Mouse (Mus musculus) 416B (cell line): ENCODE results near the gene Sh3bgr.

Experiments used
- DNase-seq: peaks from one replicate; pipeline ENCODE4 v3.0.0; 2011; ENCODE audit warnings: low read depth

Gene Sh3bgr

GRCm38 (mm10) chr16:96199913-96200701 is at the start of gene Sh3bgr:
TSS of gene Sh3bgr (plus strand) at chr16:96200450.
- no peak for DNase-seq

GRCm38 (mm10) chr16:96150995-96151394 is 49.3 kb upstream of the Sh3bgr start:
- peak; percentile 26 for DNase-seq

DNA sequence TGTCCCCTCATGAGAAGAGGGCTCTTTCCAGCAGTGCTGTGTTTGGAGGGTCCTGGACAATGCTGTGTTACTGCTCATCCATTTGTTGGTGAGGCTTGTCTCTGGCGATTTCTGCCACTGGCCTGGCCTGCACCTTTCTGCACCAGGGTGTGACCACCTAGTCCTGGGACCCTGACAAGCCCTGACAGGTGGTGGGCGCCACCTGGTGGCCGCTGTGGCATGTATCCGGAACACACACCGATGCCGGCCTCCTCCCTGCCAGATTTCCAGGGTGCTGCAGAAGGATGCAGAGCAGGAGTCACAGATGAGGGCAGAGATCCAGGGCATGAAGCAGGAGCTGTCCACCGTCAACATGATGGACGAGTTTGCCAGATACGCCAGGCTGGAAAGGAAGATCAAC is 48.7 kb upstream of the Sh3bgr start:
- peak; percentile 36 for DNase-seq

GRCm38 (mm10) chr16:96154476-96154875 is 45.8 kb upstream of the Sh3bgr start:
- no peak for DNase-seq

DNA sequence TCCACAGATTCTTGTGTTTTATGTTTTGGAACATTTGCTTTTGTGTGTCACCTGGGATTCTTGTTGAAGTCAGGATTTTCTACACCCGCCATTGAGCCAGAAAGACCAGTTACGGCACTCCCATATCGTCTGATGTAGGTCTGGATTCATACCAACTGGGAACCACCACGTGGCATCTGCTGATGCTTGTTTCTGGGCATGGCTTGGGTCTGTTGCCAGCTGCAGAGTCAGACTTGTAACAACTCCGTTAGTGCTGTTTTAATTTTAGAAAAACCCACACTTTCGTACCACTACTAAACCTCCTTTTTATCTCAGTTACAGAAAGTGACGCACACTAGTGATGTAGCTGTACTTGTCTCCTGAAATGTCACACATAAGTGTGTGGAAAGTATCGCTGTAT is 44.2 kb upstream of the Sh3bgr start:
- no peak for DNase-seq

DNA sequence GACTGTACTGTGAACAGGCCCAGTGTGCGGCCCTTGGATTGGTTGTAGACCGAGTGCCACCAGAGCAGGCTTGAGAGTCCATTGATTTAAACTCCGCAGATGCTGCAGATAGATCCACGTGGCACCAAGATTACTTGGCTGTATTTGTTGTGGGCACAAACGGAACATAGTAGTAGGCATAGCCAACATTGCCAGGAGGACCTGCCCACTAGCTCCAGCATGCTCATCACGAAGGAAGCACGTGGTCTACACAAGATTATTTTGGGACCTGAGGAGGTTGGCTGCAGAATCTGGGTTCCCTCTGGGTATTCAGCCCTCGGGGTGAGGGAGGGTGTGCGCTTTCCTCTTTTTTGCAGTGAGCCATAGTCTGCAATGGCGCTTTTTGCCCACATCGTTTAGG is 43.1 kb upstream of the Sh3bgr start:
- no peak for DNase-seq

GRCm38 (mm10) chr16:96158511-96159080 is 41.7 kb upstream of the Sh3bgr start:
- DNase-seq = no peak

DNA sequence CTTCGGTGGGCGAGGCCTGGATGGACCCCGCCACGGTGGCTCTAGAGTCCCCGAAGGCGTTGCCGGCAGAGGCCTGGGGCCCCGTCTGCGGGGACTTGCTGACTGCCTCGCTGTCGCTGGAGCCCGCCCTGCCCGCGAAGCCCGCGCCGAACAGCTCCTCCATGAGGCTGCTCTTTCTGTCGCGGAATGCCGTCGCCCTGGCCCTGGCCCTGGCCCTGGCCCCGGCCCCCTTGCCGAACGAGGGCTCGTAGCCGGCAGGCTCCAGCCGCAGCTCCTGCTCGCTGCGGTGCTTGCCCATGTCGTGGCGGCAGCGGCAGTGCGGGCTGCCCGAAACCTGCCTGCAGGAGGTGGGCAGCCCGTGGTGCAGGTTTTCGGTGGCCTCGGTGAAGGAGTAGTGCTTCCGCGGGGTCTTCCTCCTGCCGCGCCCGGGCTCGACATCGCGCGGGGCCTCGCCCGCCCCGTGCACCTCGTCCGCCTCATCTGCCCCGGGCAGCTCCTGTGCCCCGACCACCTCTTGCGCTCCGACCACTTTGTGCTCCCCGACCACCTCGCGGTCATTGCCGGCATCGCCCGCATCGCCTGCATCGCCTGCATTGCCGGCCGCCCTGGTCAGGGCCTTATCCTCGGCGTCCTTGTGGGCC is 41.0 kb upstream of the Sh3bgr start:
- DNase-seq = no peak

DNA sequence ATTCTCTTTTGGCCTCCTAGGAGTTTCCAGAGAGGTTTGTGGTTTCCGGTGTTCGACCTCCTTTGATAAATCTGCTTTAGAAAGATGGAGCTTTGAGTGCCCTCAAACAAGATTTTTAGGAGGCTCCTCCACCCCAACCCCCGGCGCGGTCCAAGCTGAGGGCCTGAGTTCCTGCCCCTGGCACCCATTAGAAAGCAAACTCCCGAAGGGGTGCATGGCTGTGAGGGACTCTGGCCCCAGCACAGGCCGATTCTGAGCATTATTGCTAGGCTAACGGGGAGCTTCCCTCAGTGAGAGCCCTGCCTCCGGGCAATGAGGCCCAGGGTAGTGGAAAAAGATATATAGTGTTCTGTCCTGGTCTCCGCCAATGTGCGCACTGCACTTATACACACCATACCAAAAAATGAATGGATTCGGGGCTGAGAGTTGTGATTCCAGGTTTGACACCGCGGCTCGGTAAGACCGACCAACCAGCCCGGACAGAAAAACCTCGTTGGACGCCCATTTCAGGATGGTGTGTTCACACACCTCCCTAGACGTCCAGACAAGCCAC is 40.4 kb upstream of the Sh3bgr start:
- DNase-seq = no peak

- DNase-seq = no peak
Measured at GRCm38 (mm10) chr16:96160927-96161326, 39.3 kb upstream of the Sh3bgr start.

DNA sequence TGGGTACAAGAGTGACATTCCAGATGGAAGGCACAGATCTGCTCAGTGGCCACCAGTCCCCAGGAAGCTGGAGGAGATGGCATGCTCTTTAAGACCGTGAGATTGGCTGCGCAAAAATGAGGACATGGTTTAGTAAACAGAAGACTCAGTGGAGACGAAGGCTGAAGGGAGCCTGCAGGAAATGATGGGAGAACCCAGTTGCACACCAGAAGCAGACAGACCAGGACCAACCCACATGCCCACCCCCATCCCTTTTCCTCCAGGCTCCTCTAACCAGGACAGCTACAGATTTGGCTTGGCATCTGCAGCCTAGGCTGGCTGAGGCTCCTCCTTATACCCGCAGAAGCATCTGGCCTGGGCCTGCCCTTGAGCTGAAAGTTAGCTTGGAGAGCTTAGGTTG is 38.9 kb upstream of the Sh3bgr start:
- DNase-seq = no peak

DNA sequence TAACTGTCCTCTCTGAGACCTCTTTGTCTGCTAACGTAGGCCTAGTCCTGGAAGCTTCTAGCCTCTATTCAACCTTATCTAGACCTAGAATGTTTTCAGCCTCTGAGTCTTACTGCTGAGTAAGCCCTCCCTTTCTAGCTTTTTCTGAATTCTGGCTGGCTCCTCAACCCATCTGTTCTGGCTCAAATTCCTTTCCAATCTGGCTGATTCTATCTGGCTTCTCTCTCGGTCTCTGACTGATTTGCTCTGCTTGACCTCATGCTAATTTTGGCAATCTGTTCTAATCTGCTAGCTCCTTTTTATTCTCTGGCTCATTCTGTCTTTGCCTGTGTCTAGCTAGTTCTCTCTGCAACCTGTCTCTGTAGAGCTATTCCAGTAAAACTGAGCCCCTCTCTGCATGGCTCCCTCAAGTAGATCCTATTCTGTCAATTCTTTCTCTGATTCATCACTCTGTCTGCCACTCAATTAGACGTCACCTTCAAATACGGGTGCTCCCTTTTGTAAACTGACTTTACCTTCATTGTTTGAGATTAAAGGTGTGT is 34.5 kb upstream of the Sh3bgr start:
- no peak for DNase-seq

DNA sequence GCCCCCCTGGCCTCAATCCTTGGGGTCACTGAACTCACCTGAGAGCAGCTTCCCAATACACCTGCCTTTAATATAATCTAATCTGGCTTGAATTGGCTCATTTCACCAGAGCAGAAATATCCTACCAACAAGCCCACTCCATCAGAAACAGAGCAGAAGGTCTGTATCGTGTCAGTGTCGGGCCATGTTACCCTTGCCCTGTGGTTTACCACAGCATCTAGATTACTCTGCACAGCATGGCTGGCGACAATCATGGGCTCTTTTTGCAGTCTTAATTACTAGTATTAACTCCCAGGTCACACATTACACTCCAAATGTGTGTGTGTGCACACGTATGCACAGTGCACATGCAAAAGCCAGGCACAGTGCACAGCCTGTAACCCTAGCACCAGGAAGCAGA is 31.4 kb upstream of the Sh3bgr start:
- no peak for DNase-seq

- no peak for DNase-seq
Measured at GRCm38 (mm10) chr16:96173648-96174047, 26.6 kb upstream of the Sh3bgr start.

DNA sequence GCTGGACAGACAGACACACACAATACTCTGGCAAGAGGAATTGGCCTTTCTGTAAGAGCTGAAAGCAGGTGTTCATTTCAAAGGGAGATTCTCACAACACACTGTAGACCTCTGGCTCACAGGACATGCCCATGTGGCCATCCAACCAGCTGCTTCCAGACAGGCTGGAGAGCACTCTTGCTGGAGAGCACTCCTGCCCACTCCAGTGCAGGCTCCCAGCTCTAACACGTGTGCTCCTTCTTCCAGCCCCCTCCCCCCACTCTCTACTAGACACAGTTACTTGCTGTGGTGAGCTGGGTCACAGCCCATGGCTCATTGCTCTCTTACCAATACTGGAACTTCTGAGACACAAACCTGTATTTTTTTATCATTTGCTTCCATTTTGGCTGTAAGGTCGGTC is 24.9 kb upstream of the Sh3bgr start:
- DNase-seq = no peak

DNA sequence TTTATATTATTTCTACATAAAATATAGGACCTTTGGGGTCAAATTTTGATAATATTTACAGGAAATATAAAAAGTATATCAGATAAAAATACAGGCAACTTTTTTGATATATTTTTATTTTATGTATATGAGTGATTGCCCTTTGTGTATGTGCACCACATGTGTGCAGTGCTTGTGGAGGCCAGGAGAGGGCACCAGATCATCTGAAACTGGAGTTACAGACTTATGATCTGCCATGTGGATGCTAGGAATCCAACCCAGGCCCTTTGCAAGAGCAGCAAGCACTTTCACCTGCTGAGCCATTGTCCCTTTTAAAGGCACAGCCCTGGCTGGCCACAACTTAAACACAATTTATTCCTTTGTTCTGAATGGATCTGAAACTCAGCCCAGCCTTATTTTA is 21.1 kb upstream of the Sh3bgr start:
- no peak for DNase-seq

GRCm38 (mm10) chr16:96187619-96188018 is 12.6 kb upstream of the Sh3bgr start:
- DNase-seq = no peak

DNA sequence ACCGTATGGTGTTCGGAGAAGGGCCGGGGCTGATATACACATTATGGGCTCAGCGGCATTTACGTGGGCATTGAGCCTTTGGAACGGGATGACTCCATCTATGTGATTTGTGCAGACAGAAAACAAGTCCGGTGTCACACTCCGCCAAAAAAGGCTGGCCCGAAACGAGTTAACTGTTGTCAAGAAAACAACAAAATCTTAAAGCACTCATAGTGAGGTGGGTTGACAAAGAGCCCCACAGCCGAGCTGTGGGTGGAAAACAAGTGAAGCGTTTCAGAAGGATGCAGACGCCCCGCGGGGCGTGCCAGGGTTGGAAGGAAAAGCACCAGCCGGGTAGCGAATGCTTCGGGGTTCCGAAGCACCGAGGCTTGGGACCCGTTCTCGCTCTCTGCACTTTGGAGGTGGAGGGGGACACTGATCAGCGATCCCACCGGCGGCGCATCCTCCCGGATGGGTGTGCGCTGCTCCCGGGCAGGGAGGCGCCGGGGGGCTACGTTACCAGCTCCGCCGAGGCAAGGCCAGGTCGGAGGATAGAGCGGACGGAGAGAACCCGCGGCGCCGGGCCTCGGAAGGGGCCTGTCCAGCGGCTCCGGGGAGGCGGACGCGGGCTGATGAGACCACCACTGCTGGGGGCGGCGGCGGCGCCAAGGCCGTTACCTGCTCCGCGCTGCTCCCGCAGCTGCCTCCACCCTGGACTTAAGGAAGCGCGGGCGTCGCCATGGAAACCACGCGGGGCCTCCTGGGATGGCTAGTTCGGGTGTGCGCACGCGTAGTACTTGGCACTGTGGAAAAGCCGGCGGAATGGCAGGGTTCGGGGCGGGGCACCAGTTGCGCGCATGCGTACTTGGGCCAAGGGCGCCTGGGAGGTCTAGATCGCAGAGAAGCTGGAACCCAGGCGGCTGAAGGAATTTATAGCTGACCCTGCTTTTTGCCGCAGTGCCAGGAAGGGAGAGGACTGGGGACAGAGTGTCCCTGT is 8.4 kb upstream of the Sh3bgr start, which contains the start of gene Lca5l:
TSS of gene Lca5l (minus strand) at position 741 of the 976 bp plus-strand sequence.
- DNase-seq = peak; percentile 98

DNA sequence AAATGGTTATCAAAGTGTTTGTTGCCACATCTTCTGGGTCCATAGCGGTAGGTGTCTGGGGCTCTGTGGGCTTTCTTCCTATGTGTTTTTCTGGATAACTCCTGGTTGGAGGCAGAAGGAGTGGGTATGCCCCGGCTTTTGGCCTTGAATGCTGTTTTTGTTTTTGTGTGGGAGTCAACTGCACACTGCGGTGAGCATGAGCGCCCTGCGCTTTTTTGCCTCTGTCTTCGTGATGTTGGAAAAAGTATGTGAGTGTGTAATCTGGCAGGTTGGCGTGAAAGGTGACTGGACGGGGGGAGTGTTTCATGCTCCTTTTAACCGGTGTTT is 415 bp downstream of the Sh3bgr start:
- no peak for DNase-seq

GRCm38 (mm10) chr16:96201485-96202232 is 1.4 kb downstream of the Sh3bgr start:
- no peak for DNase-seq

GRCm38 (mm10) chr16:96209789-96210188 is 9.5 kb downstream of the Sh3bgr start:
- no peak for DNase-seq
